In genomic region chr3:68534571-68535051, GRCm38 (mm10) we compare ENCODE assay signal across 10 mouse cellular contexts.
DNase-seq lines count a peak whose midpoint lies in the region; ATAC-seq and TF ChIP-seq lines count a peak whose summit lies in the region.
"Had no signal": no experiment of that assay in that cellular context is flagged by ENCODE, and none has a peak within 500 bp of the region (broad histone marks: within the 10 kb centered on the region; RNA-seq: fewer than 3 reads in every experiment).

No protein-coding gene starts in this region.

- DNase-seq in adrenal gland, adult (ENCODE audit: inconsistent age in 2 of 2, low spot score in 1 of 2): peak; percentile 23 to 60
- DNase-seq in adrenal gland, adult 8-10 months: no peak
- DNase-seq in adrenal gland, postnatal 14 days: peak; percentile 56
- DNase-seq in lung, postnatal 0 days (ENCODE audit: low spot score): peak; percentile 88
- DNase-seq in right cerebral cortex, adult 2 months (ENCODE audit: low spot score in 2 of 2): no peak
- DNase-seq in embryo, embryonic 9.5 days (ENCODE audit: extremely low spot score): no peak
- no peak for DNase-seq in gastrocnemius, adult 2 months
- DNase-seq: gastrocnemius, postnatal 14 days had no signal

- H3K4me2 ChIP-seq in hindbrain, embryonic 16.5 days (ENCODE audit: low read length): no peak overlapping the region
- H3K4me2 ChIP-seq in lung, postnatal 0 days (replicated peaks; ENCODE audit: low read depth, low read length): no peak overlapping the region

- H3K9me3 ChIP-seq in hindbrain, embryonic 16.5 days (ENCODE audit: control insufficient read depth, low read length): peaks cover 7% of the 10 kb centered on the region; the same call in 1 of the 2 replicates
- H3K9me3 ChIP-seq in lung, postnatal 0 days (ENCODE audit: low read length): no peaks in the 10 kb centered on the region

- TF ChIP-seq CTCF in lung, postnatal 0 days (IDR thresholded peaks at IDR 0.05): no peak
- TF ChIP-seq CTCF in gastrocnemius, adult 2 months (IDR thresholded peaks at IDR 0.05): no peak

- peaks cover 6% of the 10 kb centered on the region for H3K4me1 ChIP-seq in hindbrain, embryonic 16.5 days (ENCODE audit: control insufficient read depth, insufficient read depth, low read depth, low read length)
- H3K4me1 ChIP-seq in lung, postnatal 0 days (ENCODE audit: insufficient read depth, low read depth, low read length): 0 out of 2 replicates have a peak, but pooled peaks cover 8% of the 10 kb centered on the region

- H3K9ac ChIP-seq in hindbrain, embryonic 16.5 days (ENCODE audit: low read depth, low read length): no peak overlapping the region
- H3K9ac ChIP-seq in lung, postnatal 0 days (replicated peaks; ENCODE audit: low read depth): no peak overlapping the region

- 25% methylated on average over 5 of the region's 7 CpGs for WGBS in hindbrain, embryonic 16.5 days
- WGBS in lung, postnatal 0 days: 25% methylated on average over 4 of the region's 7 CpGs

- H3K36me3 ChIP-seq in hindbrain, embryonic 16.5 days (ENCODE audit: control insufficient read depth, insufficient read depth, low read length): no peaks in the 10 kb centered on the region
- H3K36me3 ChIP-seq in lung, postnatal 0 days (ENCODE audit: insufficient read depth, low read length): no peaks in the 10 kb centered on the region

- H3K4me3 ChIP-seq in hindbrain, embryonic 16.5 days (ENCODE audit: low read length): no peak overlapping the region
- H3K4me3 ChIP-seq in lung, postnatal 0 days (ENCODE audit: low read depth, low read length): no peak overlapping the region
- no peak overlapping the region for H3K4me3 ChIP-seq in gastrocnemius, adult 2 months

- ATAC-seq in hindbrain, embryonic 16.5 days: peak; percentile 35
- peak; percentile 98 for ATAC-seq in lung, postnatal 0 days

- H3K27ac ChIP-seq in hindbrain, embryonic 16.5 days (ENCODE audit: low read depth, low read length): no peak overlapping the region
- H3K27ac ChIP-seq in lung, postnatal 0 days (ENCODE audit: low read length): peak overlapping the region; percentile 74
- no peak overlapping the region; the same call in 1 of the 2 replicates for H3K27ac ChIP-seq in gastrocnemius, adult 2 months
- H3K27ac ChIP-seq: macrophage had no signal

- peak; percentile 62 for TF ChIP-seq EP300 in lung, postnatal 0 days (IDR thresholded peaks at IDR 0.05)

- intact Hi-C loops in gastrocnemius, adult 2 months (cut with DNase I): no loop called here

- H3K27me3 ChIP-seq in hindbrain, embryonic 16.5 days (replicated peaks; ENCODE audit: control insufficient read depth, insufficient read depth, low read length): no peaks in the 10 kb centered on the region
- no peaks in the 10 kb centered on the region for H3K27me3 ChIP-seq in lung, postnatal 0 days (replicated peaks; ENCODE audit: insufficient read depth, low read length)

Comparison
In these comparisons a context has a peak if more than half of its experiments do, and no peak if none do; other contexts are left out.
1. DNase-seq: peak in adrenal gland, adult (2 of 2), adrenal gland, postnatal 14 days (single experiment) and lung, postnatal 0 days (single experiment); none in adrenal gland, adult 8-10 months (single experiment), right cerebral cortex, adult 2 months (0 of 2), embryo, embryonic 9.5 days (single experiment) and gastrocnemius, adult 2 months (single experiment).